Mouse (Mus musculus): ENCODE measurements around the gene Limd1. TPM values are rescaled to one million over a fixed set of nuclear protein-coding genes. Genes with fewer than 3 reads are reported as not detected.

The Limd1 gene
- total and polyA plus RNA-seq, 3 experiments: 14.0 to 30.3 (median 22.8) TPM

DNA sequence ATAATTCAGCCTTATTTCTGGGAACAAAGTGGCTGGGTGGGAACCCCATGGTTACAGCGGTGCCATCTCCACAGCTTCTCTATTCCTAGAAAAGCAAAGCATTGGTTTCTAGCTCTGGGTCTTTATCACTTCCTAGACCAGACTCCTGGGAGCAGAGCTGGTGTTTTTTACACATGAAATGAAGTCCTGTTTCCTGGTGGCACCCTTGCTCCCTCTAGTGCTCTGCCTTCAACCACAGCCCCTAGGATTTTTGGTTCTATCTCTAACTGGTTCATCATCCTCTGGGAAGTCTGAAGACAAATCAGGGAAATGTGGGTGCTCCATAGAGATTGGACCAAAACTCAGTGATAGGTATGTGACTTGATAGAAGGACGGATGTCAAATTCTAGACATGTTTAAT is 28.9 kb downstream of the Limd1 start:
- TF ChIP-seq GATA1 (IDR thresholded peaks at IDR 0.05; ENCODE audit: borderline replicate concordance, low read length) (no peak), POLR2AphosphoS5 (IDR thresholded peaks at IDR 0.05; ENCODE audit: insufficient replicate concordance, low read depth, low read length) (no peak), TAL1 (conservative IDR thresholded peaks at IDR 0.05; ENCODE audit: low read depth, low read length) (no peak), CTCF (IDR thresholded peaks at IDR 0.05; ENCODE audit: low read depth, low read length) (no peak), GATA2 (IDR thresholded peaks at IDR 0.05; ENCODE audit: borderline replicate concordance, low read depth, low read length) (no peak)
- peaks cover 82% of the 10 kb centered on the region for H3K36me3 ChIP-seq (replicated peaks)
- no peaks in the 10 kb centered on the region for H3K27me3 ChIP-seq (ENCODE audit: insufficient read depth, low read length)

DNA sequence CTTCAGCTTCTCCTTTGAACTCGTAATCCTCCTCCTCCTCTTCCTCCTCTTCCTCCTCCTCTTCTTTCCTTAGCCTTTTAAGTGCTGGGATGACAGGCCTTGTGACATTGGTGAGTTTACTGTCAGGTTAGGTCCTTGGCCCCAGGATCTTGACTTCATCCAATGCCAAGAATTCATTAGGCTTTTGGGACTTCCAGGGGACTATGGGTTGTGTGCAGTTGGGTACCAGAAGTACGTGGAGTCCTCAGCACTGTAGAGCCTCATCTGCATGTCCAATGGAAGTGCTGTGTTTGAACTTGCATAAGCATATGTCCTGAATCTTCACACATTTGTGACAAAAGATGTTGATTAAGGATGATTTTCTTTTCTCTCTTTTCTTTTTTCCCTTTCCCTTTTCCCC is 30.5 kb downstream of the Limd1 start:
- H3K36me3 ChIP-seq (replicated peaks): peaks cover 81% of the 10 kb centered on the region
- no peak overlapping the region for H3K4me3 ChIP-seq (ENCODE audit: low read depth, low read length)
- H3K4me1 ChIP-seq (ENCODE audit: insufficient read depth, low read depth, low read length): 0 out of 2 replicates have a peak, but pooled peaks cover 3% of the 10 kb centered on the region
- no peaks in the 10 kb centered on the region for H3K9me3 ChIP-seq (replicated peaks)
- H3K27me3 ChIP-seq (ENCODE audit: insufficient read depth, low read length): no peaks in the 10 kb centered on the region
- TF ChIP-seq CTCF (IDR thresholded peaks at IDR 0.05; ENCODE audit: low read depth, low read length): no peak
- TF ChIP-seq POLR2AphosphoS5 (IDR thresholded peaks at IDR 0.05; ENCODE audit: insufficient replicate concordance, low read depth, low read length): no peak
- TF ChIP-seq TAL1 (conservative IDR thresholded peaks at IDR 0.05; ENCODE audit: low read depth, low read length): no peak
- no peak for TF ChIP-seq GATA1 (IDR thresholded peaks at IDR 0.05; ENCODE audit: borderline replicate concordance, low read length)
- TF ChIP-seq GATA2 (IDR thresholded peaks at IDR 0.05; ENCODE audit: borderline replicate concordance, low read depth, low read length): no peak
- ATAC-seq (ENCODE audit: extremely low read depth, insufficient number of reproducible peaks, low FRiP score, poor library complexity, severe bottlenecking) (no peak), DNase-seq (ENCODE audit: low spot score) (no peak)

More for the DNA sequence above, 28.9 kb downstream of the Limd1 start:
- Histone ChIP-seq H3K4me1 (ENCODE audit: insufficient read depth, low read depth, low read length) (0 out of 2 replicates have a peak, but pooled peaks cover 6% of the 10 kb centered on the region), H3K9me3 (replicated peaks) (no peaks in the 10 kb centered on the region), H3K4me3 (ENCODE audit: low read depth, low read length) (no peak overlapping the region)
- DNase-seq (ENCODE audit: low spot score) (no peak), ATAC-seq (ENCODE audit: extremely low read depth, insufficient number of reproducible peaks, low FRiP score, poor library complexity, severe bottlenecking) (no peak)

DNA sequence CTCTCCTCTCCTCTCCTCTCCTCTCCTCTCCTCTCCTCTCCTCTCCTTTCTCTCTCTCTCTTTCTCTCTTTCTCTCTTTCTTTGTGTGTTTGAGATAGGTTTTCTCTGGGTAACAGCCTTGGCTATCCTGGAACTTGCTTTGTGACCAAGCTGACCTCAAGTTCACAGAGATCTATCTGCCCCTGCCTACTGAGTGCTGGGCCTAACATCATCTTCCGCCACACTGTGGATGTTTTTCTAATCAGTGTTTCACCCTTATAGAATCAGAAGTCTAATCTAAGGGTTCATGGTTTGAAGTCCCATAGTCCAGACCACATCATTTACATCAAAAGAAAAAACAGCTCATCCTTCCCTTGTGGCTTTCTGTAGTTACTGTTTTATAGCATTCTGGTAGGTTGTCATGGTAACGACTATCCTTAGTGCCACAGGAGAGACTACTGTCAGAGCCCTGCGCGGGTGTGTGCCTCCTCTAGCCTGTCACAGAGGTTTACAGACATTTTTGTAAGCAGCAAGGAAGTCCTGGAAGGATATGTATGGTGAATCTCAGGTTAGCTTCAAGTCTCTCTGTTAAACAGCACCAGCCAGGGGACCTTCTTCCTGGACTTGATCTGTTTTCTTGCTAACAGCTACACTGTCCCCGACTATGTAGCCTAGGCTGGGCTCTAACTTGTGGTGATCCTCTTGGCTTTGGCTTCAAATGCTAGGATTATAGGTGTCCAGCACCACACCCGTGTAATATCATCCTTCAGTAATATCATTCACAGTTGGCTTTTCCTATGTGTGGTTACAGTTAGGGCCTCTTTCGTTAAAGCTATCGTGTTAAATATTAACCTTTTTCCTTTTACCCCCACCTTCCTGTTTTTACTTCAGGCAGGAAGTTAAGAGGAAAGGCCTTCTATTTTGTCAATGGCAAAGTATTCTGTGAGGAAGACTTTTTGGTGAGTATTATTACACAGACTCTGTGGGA is 31.4 kb downstream of the Limd1 start:
- no peaks in the 10 kb centered on the region for H3K27me3 ChIP-seq (ENCODE audit: insufficient read depth, low read length)
- no peaks in the 10 kb centered on the region for H3K9me3 ChIP-seq (replicated peaks)
- peaks cover 78% of the 10 kb centered on the region for H3K36me3 ChIP-seq (replicated peaks)
- H3K4me1 ChIP-seq (ENCODE audit: insufficient read depth, low read depth, low read length): 0 out of 2 replicates have a peak, but pooled peaks cover 3% of the 10 kb centered on the region
- TF ChIP-seq GATA1 (IDR thresholded peaks at IDR 0.05; ENCODE audit: borderline replicate concordance, low read length): no peak
- TF ChIP-seq GATA2 (IDR thresholded peaks at IDR 0.05; ENCODE audit: borderline replicate concordance, low read depth, low read length): no peak
- TF ChIP-seq POLR2AphosphoS5 (IDR thresholded peaks at IDR 0.05; ENCODE audit: insufficient replicate concordance, low read depth, low read length): no peak
- TF ChIP-seq CTCF (IDR thresholded peaks at IDR 0.05; ENCODE audit: low read depth, low read length): no peak
- no peak for TF ChIP-seq TAL1 (conservative IDR thresholded peaks at IDR 0.05; ENCODE audit: low read depth, low read length)
- no peak overlapping the region for H3K4me3 ChIP-seq (ENCODE audit: low read depth, low read length)
- DNase-seq (ENCODE audit: low spot score) (no peak), ATAC-seq (ENCODE audit: extremely low read depth, insufficient number of reproducible peaks, low FRiP score, poor library complexity, severe bottlenecking) (no peak)

DNA sequence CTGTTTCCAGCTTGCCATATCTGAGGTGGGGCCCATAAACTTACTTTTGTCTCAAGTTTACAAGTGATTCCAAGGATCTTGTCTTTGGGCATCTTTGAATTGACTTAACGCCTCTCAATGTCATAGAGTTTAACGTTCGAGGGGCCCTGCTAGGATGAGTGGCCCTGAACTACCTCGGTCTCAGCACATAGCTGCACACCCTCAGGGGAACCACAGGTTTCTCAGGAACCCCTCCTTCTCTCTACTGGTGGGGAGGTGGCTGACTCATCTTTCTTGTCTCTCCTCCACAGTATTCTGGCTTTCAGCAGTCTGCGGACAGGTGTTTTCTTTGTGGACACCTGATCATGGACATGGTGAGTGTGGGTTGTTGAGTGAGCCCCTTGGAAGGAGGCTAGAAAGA is 32.4 kb downstream of the Limd1 start:
- Histone ChIP-seq H3K4me1 (ENCODE audit: insufficient read depth, low read depth, low read length) (0 out of 2 replicates have a peak, but pooled peaks cover 3% of the 10 kb centered on the region), H3K27me3 (ENCODE audit: insufficient read depth, low read length) (no peaks in the 10 kb centered on the region), H3K9me3 (replicated peaks) (no peaks in the 10 kb centered on the region), H3K36me3 (replicated peaks) (peaks cover 77% of the 10 kb centered on the region), H3K4me3 (ENCODE audit: low read depth, low read length) (no peak overlapping the region)
- DNase-seq (ENCODE audit: low spot score) (no peak), ATAC-seq (ENCODE audit: extremely low read depth, insufficient number of reproducible peaks, low FRiP score, poor library complexity, severe bottlenecking) (no peak)
- TF ChIP-seq CTCF (IDR thresholded peaks at IDR 0.05; ENCODE audit: low read depth, low read length) (no peak), GATA2 (IDR thresholded peaks at IDR 0.05; ENCODE audit: borderline replicate concordance, low read depth, low read length) (no peak), TAL1 (conservative IDR thresholded peaks at IDR 0.05; ENCODE audit: low read depth, low read length) (no peak), GATA1 (IDR thresholded peaks at IDR 0.05; ENCODE audit: borderline replicate concordance, low read length) (no peak), POLR2AphosphoS5 (IDR thresholded peaks at IDR 0.05; ENCODE audit: insufficient replicate concordance, low read depth, low read length) (no peak)

DNA sequence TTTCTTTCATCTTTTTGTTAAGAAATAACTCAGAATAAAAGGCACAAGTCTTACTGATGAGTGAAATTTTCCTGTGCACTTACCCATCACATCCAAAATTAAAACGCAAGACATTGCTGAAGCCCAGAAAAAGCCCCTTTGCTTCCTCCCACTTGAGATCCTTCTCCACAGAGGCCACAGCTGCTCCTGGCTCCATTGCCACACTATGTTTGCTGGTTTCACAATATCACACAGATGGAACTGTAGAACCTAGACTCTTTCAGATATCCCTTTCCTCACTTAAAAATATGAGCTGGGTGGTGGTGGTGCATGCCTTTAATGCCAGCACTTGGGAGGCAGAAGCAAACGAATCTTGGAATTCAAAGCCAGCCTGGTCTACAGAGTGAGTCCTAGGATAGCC is 34.0 kb downstream of the Limd1 start:
- ATAC-seq (ENCODE audit: extremely low read depth, insufficient number of reproducible peaks, low FRiP score, poor library complexity, severe bottlenecking) (no peak), DNase-seq (ENCODE audit: low spot score) (no peak)
- Histone ChIP-seq H3K4me1 (ENCODE audit: insufficient read depth, low read depth, low read length) (0 out of 2 replicates have a peak, but pooled peaks cover 3% of the 10 kb centered on the region), H3K9me3 (replicated peaks) (no peaks in the 10 kb centered on the region), H3K4me3 (ENCODE audit: low read depth, low read length) (no peak overlapping the region), H3K27me3 (ENCODE audit: insufficient read depth, low read length) (no peaks in the 10 kb centered on the region), H3K36me3 (replicated peaks) (peaks cover 83% of the 10 kb centered on the region)
- TF ChIP-seq GATA2 (IDR thresholded peaks at IDR 0.05; ENCODE audit: borderline replicate concordance, low read depth, low read length) (no peak), POLR2AphosphoS5 (IDR thresholded peaks at IDR 0.05; ENCODE audit: insufficient replicate concordance, low read depth, low read length) (no peak), CTCF (IDR thresholded peaks at IDR 0.05; ENCODE audit: low read depth, low read length) (no peak), GATA1 (IDR thresholded peaks at IDR 0.05; ENCODE audit: borderline replicate concordance, low read length) (no peak), TAL1 (conservative IDR thresholded peaks at IDR 0.05; ENCODE audit: low read depth, low read length) (no peak)

DNA sequence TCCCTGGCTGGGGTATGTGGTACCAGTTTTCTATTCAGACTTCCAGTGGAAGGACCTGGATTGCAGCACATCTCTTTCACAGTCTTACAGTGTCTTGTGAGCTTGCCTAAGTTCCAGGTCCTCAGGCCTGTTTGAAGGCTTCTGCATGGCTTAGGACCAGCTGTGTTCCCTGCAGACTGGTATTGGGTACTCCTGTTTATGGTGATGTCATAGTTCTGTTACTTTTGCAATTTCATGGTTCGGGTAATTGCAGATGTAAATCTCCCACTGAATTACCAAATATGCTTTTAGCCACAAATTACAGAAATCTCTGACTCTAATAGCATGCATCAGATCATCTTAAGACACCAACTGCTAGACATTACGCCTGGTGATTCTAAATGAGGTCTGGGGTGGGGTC is 36.6 kb downstream of the Limd1 start:
- no peak for DNase-seq (ENCODE audit: low spot score)
- no peak for TF ChIP-seq POLR2AphosphoS5 (IDR thresholded peaks at IDR 0.05; ENCODE audit: insufficient replicate concordance, low read depth, low read length)

More for the DNA sequence above, 36.6 kb downstream of the Limd1 start:
- ATAC-seq (ENCODE audit: extremely low read depth, insufficient number of reproducible peaks, low FRiP score, poor library complexity, severe bottlenecking): no peak
- no peaks in the 10 kb centered on the region for H3K27me3 ChIP-seq (ENCODE audit: insufficient read depth, low read length)
- no peaks in the 10 kb centered on the region for H3K9me3 ChIP-seq (replicated peaks)
- peaks cover 95% of the 10 kb centered on the region for H3K36me3 ChIP-seq (replicated peaks)
- H3K4me3 ChIP-seq (ENCODE audit: low read depth, low read length): no peak overlapping the region
- H3K4me1 ChIP-seq (ENCODE audit: insufficient read depth, low read depth, low read length): 0 out of 2 replicates have a peak, but pooled peaks cover under 1% of the 10 kb centered on the region

Data from G1E (cell line).